Mouse (Mus musculus) embryonic fibroblast, embryonic 13.5 days (primary cell): ENCODE results near the gene Synj2.

Experiments used
- CTCF ChIP-seq: IDR thresholded peaks from 2 replicates; pipeline ENCODE4 v1.5.1; 2011; ENCODE audit warnings: mild to moderate bottlenecking, control low read depth, low read length, moderate library complexity, borderline replicate concordance; ENCODE audit not compliant: insufficient read depth
- POLR2A ChIP-seq: IDR thresholded peaks from 2 replicates; pipeline ENCODE4 v1.6.1; 2011; ENCODE audit warnings: low read depth, mild to moderate bottlenecking, control low read depth, low read length, moderate library complexity

GRCm38 (mm10) chr17:5893092-5893491 is 48.0 kb upstream of the Synj2 start:
- TF ChIP-seq CTCF (no peak), POLR2A (no peak)
